Mouse (Mus musculus) NIH3T3 (cell line): ENCODE measurements around the gene Entpd7.

Source experiments
- DNase-seq: peaks from one replicate; pipeline ENCODE4 v3.0.0-alpha.2; 2012; ENCODE audit warnings: low read depth

Gene Entpd7

GRCm38 (mm10) chr19:43689419-43690246 is at the start of gene Entpd7:
TSS of gene Entpd7 (plus strand) at chr19:43689672.
- peak; percentile 92 for DNase-seq

GRCm38 (mm10) chr19:43641833-43642232 is 47.6 kb upstream of the Entpd7 start:
- DNase-seq = no peak

GRCm38 (mm10) chr19:43642843-43643242 is 46.6 kb upstream of the Entpd7 start:
- DNase-seq = no peak

- no peak for DNase-seq
Observed at GRCm38 (mm10) chr19:43645508-43645907, 44.0 kb upstream of the Entpd7 start.

GRCm38 (mm10) chr19:43646852-43647251 is 42.6 kb upstream of the Entpd7 start:
- no peak for DNase-seq

- DNase-seq = no peak
Observed at GRCm38 (mm10) chr19:43647261-43647660, 42.2 kb upstream of the Entpd7 start.

GRCm38 (mm10) chr19:43648343-43648742 is 41.1 kb upstream of the Entpd7 start:
- no peak for DNase-seq

- no peak for DNase-seq
Observed at GRCm38 (mm10) chr19:43651241-43651785, 38.2 kb upstream of the Entpd7 start.

GRCm38 (mm10) chr19:43655735-43656492 is 33.6 kb upstream of the Entpd7 start:
- peak; percentile 96 for DNase-seq

- no peak for DNase-seq
Observed at GRCm38 (mm10) chr19:43659632-43660031, 29.8 kb upstream of the Entpd7 start.

- no peak for DNase-seq
Observed at GRCm38 (mm10) chr19:43660774-43661173, 28.7 kb upstream of the Entpd7 start.

- DNase-seq = no peak
Observed at GRCm38 (mm10) chr19:43662176-43662967, 27.1 kb upstream of the Entpd7 start.

- no peak for DNase-seq
Observed at GRCm38 (mm10) chr19:43663471-43663870, 26.0 kb upstream of the Entpd7 start.

GRCm38 (mm10) chr19:43665441-43666048 is 23.9 kb upstream of the Entpd7 start:
- peak; percentile 81 for DNase-seq

- peak; percentile 69 for DNase-seq
Observed at GRCm38 (mm10) chr19:43666661-43667429, 22.6 kb upstream of the Entpd7 start.

- peak; percentile 64 for DNase-seq
Observed at GRCm38 (mm10) chr19:43667430-43667809, 22.1 kb upstream of the Entpd7 start.

- DNase-seq = peak; percentile 30
Observed at GRCm38 (mm10) chr19:43669136-43669759, 20.2 kb upstream of the Entpd7 start.

- DNase-seq = no peak
Observed at GRCm38 (mm10) chr19:43671054-43671453, 18.4 kb upstream of the Entpd7 start.

- peak; percentile 49 for DNase-seq
Observed at GRCm38 (mm10) chr19:43673513-43674315, 15.8 kb upstream of the Entpd7 start.

- no peak for DNase-seq
Observed at GRCm38 (mm10) chr19:43674316-43674689, 15.2 kb upstream of the Entpd7 start.
